Mouse (Mus musculus) forelimb bud, embryonic 11.5 days (tissue): ENCODE data around the gene Txndc5.

Source experiments
- DNase-seq: peaks from one replicate; pipeline ENCODE4 v3.0.0-alpha.2; 2012; ENCODE audit warnings: low read depth, low spot score

The Txndc5 gene

GRCm38 (mm10) chr13:38528687-38529294 lies at the start of gene Txndc5:
Gene Txndc5 (minus strand): TSS chr13:38528824.
- no peak for DNase-seq

- no peak for DNase-seq
Observed at GRCm38 (mm10) chr13:38574668-38575067, 46.0 kb upstream of the Txndc5 start.

- DNase-seq: no peak
Observed at GRCm38 (mm10) chr13:38573281-38573680, 44.7 kb upstream of the Txndc5 start.

- no peak for DNase-seq
Observed at GRCm38 (mm10) chr13:38565245-38565644, 36.6 kb upstream of the Txndc5 start.

- DNase-seq: no peak
Observed at GRCm38 (mm10) chr13:38554611-38555010, 26.0 kb upstream of the Txndc5 start.

GRCm38 (mm10) chr13:38554210-38554609 lies 25.6 kb upstream of the Txndc5 start:
- no peak for DNase-seq

- no peak for DNase-seq
Observed at GRCm38 (mm10) chr13:38548681-38549080, 20.1 kb upstream of the Txndc5 start.

- no peak for DNase-seq
Observed at GRCm38 (mm10) chr13:38547717-38548116, 19.1 kb upstream of the Txndc5 start.

DNA sequence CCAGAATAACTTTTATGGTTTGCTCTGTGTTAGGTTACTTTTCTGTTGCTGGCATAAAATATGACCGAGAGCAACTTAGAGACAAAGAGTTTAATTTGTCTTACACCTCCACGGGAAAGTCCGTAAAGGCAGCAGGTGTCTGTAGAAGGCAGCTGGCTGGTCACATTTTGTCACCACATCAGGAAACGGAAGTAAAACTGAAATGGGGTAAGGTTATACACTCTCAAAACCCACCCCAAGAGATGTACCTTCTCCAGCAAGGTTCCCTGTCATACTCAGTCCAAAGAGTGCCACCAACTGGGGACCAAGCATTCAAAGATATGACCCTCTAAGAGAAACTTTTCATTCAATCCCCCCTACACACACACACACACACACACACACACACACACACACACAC lies 18.1 kb upstream of the Txndc5 start:
- DNase-seq: no peak

DNA sequence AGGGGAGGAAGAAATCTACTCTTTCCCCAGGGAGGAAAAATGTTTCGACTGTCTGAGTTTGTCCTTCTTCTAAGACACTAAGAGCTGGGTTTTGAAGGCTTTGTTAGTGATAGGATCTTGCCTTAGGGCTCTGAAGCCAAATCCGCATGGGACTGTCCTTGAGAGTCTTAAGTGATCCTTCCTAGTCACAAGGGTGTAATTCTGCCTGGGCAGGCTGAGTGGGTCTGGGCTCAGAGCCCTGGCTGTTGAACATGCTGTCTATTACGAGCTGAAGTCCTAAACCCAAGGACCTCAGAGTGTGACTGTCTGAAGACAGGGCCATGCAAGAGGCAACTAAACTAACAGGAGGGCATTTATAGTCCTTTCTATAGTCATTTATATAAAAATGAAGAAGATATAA lies 16.8 kb upstream of the Txndc5 start:
- DNase-seq: no peak

DNA sequence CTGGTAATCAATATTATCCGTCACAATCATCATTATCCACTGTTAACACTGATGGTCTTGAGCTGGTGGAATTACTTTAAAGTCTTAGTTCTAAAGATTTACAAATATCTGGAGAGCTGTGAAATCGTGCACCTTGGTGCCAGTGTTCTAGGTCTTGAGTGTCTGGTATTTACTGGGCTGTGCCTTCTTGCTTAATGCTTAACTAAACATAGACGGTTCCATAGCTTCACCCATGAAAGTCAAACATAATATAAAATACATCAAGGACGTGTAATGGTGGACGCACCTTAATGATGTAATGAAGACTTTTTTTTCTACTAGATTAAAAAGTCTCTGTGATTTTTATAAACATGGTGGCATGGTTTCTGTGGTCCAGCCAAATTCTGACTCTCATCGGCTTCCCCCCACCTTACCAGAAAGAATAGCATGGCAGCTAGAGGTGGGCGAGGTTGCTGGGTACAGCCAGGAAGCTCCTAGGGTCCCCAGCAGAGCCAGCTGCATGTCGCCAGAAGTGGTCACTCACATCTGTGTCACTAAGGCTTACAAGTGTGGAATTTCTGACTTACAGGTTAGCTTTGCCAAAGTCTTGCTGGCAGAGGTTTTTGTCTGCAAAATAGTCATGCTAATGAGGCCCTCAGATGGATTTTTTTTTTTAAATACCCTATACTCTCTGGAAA lies 16.3 kb upstream of the Txndc5 start:
- no peak for DNase-seq

- no peak for DNase-seq
Observed at GRCm38 (mm10) chr13:38543455-38544125, 15.0 kb upstream of the Txndc5 start.

- no peak for DNase-seq
Observed at GRCm38 (mm10) chr13:38539192-38539900, 10.7 kb upstream of the Txndc5 start.

DNA sequence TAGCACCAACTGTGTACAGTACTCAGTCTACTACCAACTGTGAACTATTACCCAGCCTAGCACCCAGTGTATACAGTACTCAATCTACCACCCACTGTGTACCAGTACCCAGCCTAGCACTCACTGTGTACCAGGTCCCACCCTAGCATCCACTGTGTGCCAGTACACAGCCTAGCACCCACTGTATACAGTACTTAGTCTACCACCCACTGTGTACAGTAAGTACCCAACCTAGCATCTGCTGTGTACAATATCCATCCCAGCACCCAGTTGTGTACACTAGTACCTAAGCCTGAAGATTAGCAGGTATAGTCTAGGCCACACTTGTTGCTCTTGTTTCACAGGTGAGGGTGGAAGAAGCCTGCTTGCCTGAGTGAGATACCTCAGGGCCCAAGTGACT lies 8.9 kb upstream of the Txndc5 start:
- DNase-seq: no peak

GRCm38 (mm10) chr13:38534731-38535130 lies 6.1 kb upstream of the Txndc5 start:
- DNase-seq: no peak

DNA sequence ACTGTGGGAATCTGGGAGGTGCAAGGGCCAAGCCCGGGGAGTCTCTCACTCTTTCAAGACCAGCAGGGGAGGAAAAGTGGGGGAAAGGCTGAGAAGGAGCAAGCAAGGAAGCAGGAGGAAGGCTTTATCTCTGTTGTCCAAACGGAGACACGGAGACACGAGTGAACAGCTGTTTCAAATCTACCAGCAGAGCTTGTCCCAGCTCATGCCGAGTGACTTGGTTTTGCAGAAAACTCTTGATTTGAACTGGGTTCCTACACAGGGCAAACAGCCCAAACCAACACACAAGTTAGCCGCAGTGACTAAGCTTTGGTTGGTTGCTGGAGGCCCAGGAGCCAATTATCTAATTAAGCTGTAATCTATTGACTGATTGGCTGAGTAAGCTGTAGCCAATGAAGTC lies 5.4 kb upstream of the Txndc5 start:
- DNase-seq: no peak

- no peak for DNase-seq
Observed at GRCm38 (mm10) chr13:38533461-38533860, 4.8 kb upstream of the Txndc5 start.

DNA sequence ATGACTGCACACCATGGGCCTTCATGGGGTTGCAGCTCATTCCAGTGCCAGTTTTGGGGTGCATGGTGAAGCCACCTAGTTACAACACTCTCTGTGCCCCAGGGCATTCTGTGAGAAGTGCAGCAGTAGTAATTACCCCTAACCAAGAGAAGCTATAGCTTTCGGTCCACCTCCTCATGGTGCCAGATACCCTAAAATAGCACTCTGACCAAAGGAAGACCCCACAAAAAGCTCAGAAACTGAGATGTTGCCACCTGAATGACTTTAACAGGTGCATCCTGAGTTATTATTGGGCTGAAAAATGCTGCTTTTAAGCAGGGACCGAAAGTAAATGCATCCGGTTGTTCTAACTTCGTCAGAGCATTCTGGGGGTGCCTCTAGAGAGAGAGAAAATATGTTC lies 2.9 kb upstream of the Txndc5 start:
- no peak for DNase-seq

DNA sequence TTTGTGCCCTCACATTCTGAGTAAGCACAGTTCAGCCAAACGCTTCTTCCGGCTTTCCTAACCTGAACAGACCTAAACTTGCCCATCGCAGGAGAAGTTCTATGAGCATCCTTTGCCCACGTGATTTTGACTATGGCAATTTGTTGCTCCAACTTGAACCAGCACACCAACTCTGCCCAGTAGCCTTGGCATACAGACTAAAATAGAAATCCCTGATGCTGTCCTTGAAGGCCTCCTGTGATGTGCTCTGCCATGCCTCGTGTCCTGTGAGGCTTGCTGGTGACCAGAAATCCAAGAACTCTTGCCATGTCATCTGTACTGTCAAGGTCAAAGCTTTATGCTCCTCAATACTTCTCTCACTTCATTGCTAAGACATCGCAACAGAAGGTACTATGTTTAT lies 952 bp upstream of the Txndc5 start:
- DNase-seq: no peak

- DNase-seq: peak; percentile 76
Observed at GRCm38 (mm10) chr13:38527797-38528650, 600 bp downstream of the Txndc5 start.

- DNase-seq: peak; percentile 9
Observed at GRCm38 (mm10) chr13:38527041-38527796, 1.4 kb downstream of the Txndc5 start.
